Mouse (Mus musculus) v-Abl transformed pro-B cells (cell line): ENCODE data around the gene Hsd3b7.

Source experiments
- in situ Hi-C, 2 experiments: fragments of 400-800 bp; cut with MboI; formaldehyde crosslinking; loops; one replicate each; pipeline ENCODE4 v1.15.1; 2025; ENCODE audit not compliant: unreplicated experiment in 2 of 2

Hsd3b7 gene

DNA sequence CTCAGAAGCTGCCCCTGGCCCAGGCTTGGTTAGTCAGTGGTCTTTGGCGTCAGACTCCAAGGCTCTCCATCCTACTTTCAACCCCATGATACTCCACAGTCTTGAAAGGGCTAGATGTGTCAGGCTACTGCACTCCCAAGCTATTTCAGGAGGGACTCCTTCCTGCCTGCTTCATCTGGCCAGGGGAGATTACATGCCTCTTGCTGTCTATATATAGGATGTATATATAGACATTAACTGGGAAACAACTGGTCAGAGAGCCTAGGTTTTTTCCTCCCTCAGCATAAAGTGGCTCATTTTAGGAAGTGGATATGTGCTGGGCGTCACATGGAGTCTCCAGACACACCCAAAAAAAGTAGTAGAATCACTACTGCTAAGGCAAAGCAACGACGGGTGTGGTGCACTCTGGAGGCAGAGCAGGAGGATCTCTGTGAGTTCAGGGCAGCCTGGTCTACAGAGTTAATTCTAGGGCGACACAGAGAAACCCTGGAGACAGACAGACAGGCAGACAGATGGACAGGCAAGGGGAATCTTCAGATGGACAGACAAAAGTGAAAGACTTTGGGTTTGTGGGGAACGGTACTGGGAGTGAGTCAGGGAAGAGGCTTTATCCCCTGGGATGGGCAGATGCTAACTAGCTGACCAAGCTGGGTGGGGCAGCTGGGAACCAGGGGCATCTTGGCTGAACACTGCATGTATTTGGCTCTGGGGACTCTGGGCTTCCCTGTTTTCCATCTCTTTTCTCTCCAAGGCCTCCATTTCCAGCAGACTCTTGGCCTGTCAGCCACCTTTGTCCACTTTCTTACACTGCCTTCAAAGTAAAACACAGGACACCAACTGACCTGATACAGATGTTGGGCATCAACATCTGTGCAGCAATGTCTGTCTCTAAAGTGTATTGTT is 49.8 kb downstream of the Hsd3b7 start:
- in situ Hi-C loops = no loop called here

DNA sequence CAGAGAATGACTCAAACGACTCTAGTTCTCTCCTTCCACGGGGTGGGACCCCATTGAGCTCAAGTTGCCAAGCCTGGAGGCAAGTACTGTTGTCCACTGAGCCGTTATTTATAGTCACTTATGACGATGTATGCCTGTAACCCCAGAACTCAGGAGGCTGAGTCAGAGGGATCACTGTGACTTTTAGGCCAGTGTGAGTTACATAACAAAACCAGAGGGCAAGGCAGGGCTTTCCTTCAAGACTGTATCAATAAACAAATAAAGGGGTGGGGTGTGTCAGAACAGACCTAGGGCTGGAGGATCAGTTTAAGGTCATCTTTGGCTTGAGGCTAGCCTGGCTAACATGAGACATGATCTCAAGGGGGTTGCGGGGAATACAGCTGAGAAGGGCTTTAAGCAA is 50.5 kb downstream of the Hsd3b7 start:
- in situ Hi-C loops = no loop called here
